Mouse (Mus musculus) lung, postnatal 0 days (tissue): Measurements from ENCODE around the gene Gm21976. TPM values are rescaled to one million over a fixed set of nuclear protein-coding genes. Genes with fewer than 3 reads are reported as not detected.

Experiments
- ATAC-seq: fragments of 200-750 bp; cut with Nextera tagmentation; 2 replicates; pipeline ENCODE4 v1.8.0; 2017; ENCODE audit warnings: moderate library complexity
- DNase-seq: peaks from one replicate; pipeline ENCODE4 v3.0.0-alpha.2; 2016; ENCODE audit warnings: low spot score
- H3K27ac ChIP-seq: fragments of 300-500 bp; sonication (generic); 2 replicates; pipeline ENCODE4 v1.5.1; 2014; ENCODE audit warnings: antibody characterized with exemption, mild to moderate bottlenecking, low read length, mixed read lengths
- H3K27me3 ChIP-seq: fragments of 300-500 bp; sonication (generic); replicated peaks from 2 replicates; pipeline ENCODE4 v1.6.1; 2014; ENCODE audit warnings: low read length, mixed read lengths; ENCODE audit not compliant: insufficient read depth
- H3K36me3 ChIP-seq: fragments of 300-500 bp; sonication (generic); 2 replicates; pipeline ENCODE4 v1.6.1; 2014; ENCODE audit warnings: low read length, mixed read lengths; ENCODE audit not compliant: insufficient read depth
- H3K4me1 ChIP-seq: fragments of 300-500 bp; sonication (generic); 2 replicates; pipeline ENCODE4 v1.6.1; 2014; ENCODE audit warnings: antibody characterized with exemption, low read depth, low read length, mixed read lengths; ENCODE audit not compliant: insufficient read depth
- H3K4me2 ChIP-seq: fragments of 300-500 bp; sonication (generic); replicated peaks from 2 replicates; pipeline ENCODE4 v1.6.1; 2014; ENCODE audit warnings: low read depth, mild to moderate bottlenecking, low read length, moderate library complexity, mixed read lengths
- H3K4me3 ChIP-seq: fragments of 300-500 bp; sonication (generic); 2 replicates; pipeline ENCODE4 v1.5.1; 2014; ENCODE audit warnings: low read depth, low read length
- H3K9ac ChIP-seq: fragments of 300-500 bp; sonication (generic); replicated peaks from 2 replicates; pipeline ENCODE4 v1.6.1; 2014; ENCODE audit warnings: low read depth, mild to moderate bottlenecking
- H3K9me3 ChIP-seq: fragments of 300-500 bp; sonication (generic); 2 replicates; pipeline ENCODE4 v1.6.1; 2016; ENCODE audit warnings: low read length, mixed read lengths
- CTCF ChIP-seq: IDR thresholded peaks from 2 replicates; pipeline ENCODE4 v1.5.1; 2016; ENCODE audit warnings: antibody characterized with exemption, mild to moderate bottlenecking
- EP300 ChIP-seq: IDR thresholded peaks from 2 replicates; pipeline ENCODE4 v1.6.1; 2016; ENCODE audit warnings: antibody characterized with exemption, mild to moderate bottlenecking, control low read depth
- WGBS: fragments of 180-500 bp; shearing (Covaris S2); extraction: QIAGEN DNeasy Blood & Tissue Kit; methylation state at CpG from one replicate; pipeline ENCODE4 v1.1.7; 2014; 5-methylcytosine and 5-hydroxymethylcytosine counted together
- polyA plus RNA-seq: library from polyadenylated mRNA; unstranded; fragments of >200 nt; fragmentation: Nextera tagmentation; extraction: Ambion mirVana; gene quantifications from 2 replicates; pipeline ENCODE4 v1.2.1, GENCODE M21; 2015

Gene Gm21976
- polyA plus RNA-seq, 1 experiment from 2014 or later, result not detected

- Histone ChIP-seq H3K4me2 (no peak overlapping the region), H3K4me1 (no peaks in the 10 kb centered on the region), H3K4me3 (no peak overlapping the region), H3K27me3 (no peaks in the 10 kb centered on the region), H3K9ac (no peak overlapping the region), H3K9me3 (no peaks in the 10 kb centered on the region), H3K36me3 (peaks cover 20% of the 10 kb centered on the region), H3K27ac (no peak overlapping the region)
- ATAC-seq (no peak), DNase-seq (no peak)
- 89% methylated on average over 9 of the region's 9 CpGs for WGBS
- no peak for TF ChIP-seq CTCF
- TF ChIP-seq EP300, result no peak
Measured at GRCm38 (mm10) chr13:98274023-98274422, 5.7 kb upstream of the Gm21976 start.

DNA sequence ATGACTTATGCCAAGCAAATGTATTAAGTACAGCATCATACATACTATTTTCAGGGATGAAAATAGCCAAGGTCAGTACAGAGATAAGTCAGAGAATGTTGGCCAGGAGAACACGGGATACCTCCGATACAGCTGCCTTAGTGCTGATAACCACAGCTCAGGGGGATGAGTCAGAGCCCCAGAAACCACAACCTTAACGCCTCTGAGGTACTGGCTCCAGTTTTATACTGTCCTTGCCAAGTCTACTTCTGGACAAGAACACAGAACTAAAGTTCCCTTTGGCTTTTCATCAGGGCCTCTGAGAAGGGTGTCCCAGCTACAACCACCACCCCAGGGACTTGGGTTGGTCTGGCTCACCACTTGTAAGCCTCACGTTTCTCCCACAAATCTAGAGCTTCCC is 4.0 kb upstream of the Gm21976 start:
- Histone ChIP-seq H3K36me3 (peaks cover 16% of the 10 kb centered on the region), H3K4me3 (no peak overlapping the region), H3K27ac (no peak overlapping the region), H3K27me3 (no peaks in the 10 kb centered on the region), H3K9ac (no peak overlapping the region), H3K9me3 (no peaks in the 10 kb centered on the region), H3K4me1 (no peaks in the 10 kb centered on the region), H3K4me2 (no peak overlapping the region)
- ATAC-seq (no peak), DNase-seq (no peak)
- TF ChIP-seq CTCF, result no peak
- no peak for TF ChIP-seq EP300
- WGBS, result 70% methylated on average over 4 of the region's 4 CpGs

DNA sequence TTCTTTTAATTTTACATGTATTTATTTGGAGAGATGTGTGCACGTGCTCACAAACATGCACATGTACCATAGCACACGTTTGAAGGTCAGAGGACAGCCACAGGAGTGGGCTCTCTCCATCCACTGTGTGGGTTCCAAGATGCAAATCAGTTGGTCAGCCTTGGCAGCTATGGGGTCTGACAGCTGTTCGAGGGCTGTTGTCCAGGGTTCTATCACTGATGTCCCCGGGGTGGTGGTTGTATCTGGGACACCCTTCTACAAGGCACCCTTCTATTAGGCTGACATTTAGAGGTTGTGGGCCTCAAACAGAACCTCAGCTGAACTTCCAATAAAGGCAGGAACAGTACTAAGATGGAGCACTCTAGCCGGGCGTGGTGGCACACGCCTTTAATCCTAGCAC is 3.4 kb upstream of the Gm21976 start:
- TF ChIP-seq CTCF, result no peak
- TF ChIP-seq EP300, result no peak
- H3K36me3 ChIP-seq, result peaks cover 10% of the 10 kb centered on the region; the same call in 1 of the 2 replicates
- 85% methylated on average over 7 of the region's 7 CpGs for WGBS
- no peak overlapping the region for H3K4me3 ChIP-seq
- no peaks in the 10 kb centered on the region for H3K4me1 ChIP-seq
- H3K9ac ChIP-seq, result no peak overlapping the region
- no peak overlapping the region for H3K4me2 ChIP-seq
- no peaks in the 10 kb centered on the region for H3K9me3 ChIP-seq
- ATAC-seq (no peak), DNase-seq (no peak)
- H3K27me3 ChIP-seq, result no peaks in the 10 kb centered on the region
- no peak overlapping the region for H3K27ac ChIP-seq

DNA sequence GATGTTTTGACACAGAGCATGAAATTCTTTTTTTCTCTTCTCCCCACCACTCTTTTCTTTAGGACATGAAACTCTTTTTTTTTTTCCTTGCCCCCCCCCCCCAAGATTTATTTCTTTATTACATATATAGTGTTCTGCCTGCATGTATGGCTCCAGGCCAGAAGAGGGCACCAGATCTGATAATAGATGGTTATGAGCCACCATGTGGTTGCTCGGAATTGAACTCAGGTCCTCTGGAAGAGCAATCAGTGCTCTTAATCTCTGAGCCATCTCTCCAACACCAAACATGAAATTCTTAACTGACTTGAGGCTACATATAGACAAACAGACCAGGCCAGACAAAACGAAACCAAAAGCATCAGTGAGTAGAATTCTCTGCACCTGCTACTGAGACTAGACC is 2.2 kb upstream of the Gm21976 start:
- no peaks in the 10 kb centered on the region for H3K27me3 ChIP-seq
- H3K36me3 ChIP-seq, result peaks cover 3% of the 10 kb centered on the region; the same call in 1 of the 2 replicates
- WGBS, result 94% methylated on average over 2 of the region's 2 CpGs
- no peak overlapping the region for H3K4me2 ChIP-seq
- ATAC-seq (no peak), DNase-seq (no peak)
- no peaks in the 10 kb centered on the region for H3K9me3 ChIP-seq
- no peak overlapping the region for H3K27ac ChIP-seq
- no peak overlapping the region for H3K4me3 ChIP-seq
- no peak overlapping the region for H3K9ac ChIP-seq
- H3K4me1 ChIP-seq, result no peaks in the 10 kb centered on the region
- no peak for TF ChIP-seq EP300
- TF ChIP-seq CTCF, result peak; percentile 25

GRCm38 (mm10) chr13:98280990-98281650 is 1.4 kb downstream of the Gm21976 start:
- no peaks in the 10 kb centered on the region for H3K9me3 ChIP-seq
- H3K9ac ChIP-seq, result no peak overlapping the region
- DNase-seq (no peak), ATAC-seq (no peak)
- 67% methylated on average over 12 of the region's 12 CpGs for WGBS
- no peak overlapping the region for H3K4me3 ChIP-seq
- no peak overlapping the region for H3K27ac ChIP-seq
- no peak overlapping the region for H3K4me2 ChIP-seq
- no peaks in the 10 kb centered on the region for H3K4me1 ChIP-seq
- no peaks in the 10 kb centered on the region for H3K27me3 ChIP-seq
- TF ChIP-seq CTCF, result no peak
- TF ChIP-seq EP300, result no peak
- no peaks in the 10 kb centered on the region for H3K36me3 ChIP-seq

- Histone ChIP-seq H3K27ac (no peak overlapping the region), H3K4me1 (no peaks in the 10 kb centered on the region), H3K27me3 (no peaks in the 10 kb centered on the region), H3K4me3 (no peak overlapping the region), H3K9ac (no peak overlapping the region), H3K9me3 (no peaks in the 10 kb centered on the region), H3K4me2 (no peak overlapping the region), H3K36me3 (no peaks in the 10 kb centered on the region)
- 0 out of 2 replicates have a peak, but pooled peaks have one; percentile 9 for TF ChIP-seq CTCF
- no peak for TF ChIP-seq EP300
- no peak for DNase-seq
- 33% methylated on average over 2 of the region's 2 CpGs for WGBS
- no peak for ATAC-seq
Measured at GRCm38 (mm10) chr13:98290719-98291118, 11.0 kb downstream of the Gm21976 start.
